11 mouse cellular contexts compared by ENCODE assay signal in the genomic region with DNA sequence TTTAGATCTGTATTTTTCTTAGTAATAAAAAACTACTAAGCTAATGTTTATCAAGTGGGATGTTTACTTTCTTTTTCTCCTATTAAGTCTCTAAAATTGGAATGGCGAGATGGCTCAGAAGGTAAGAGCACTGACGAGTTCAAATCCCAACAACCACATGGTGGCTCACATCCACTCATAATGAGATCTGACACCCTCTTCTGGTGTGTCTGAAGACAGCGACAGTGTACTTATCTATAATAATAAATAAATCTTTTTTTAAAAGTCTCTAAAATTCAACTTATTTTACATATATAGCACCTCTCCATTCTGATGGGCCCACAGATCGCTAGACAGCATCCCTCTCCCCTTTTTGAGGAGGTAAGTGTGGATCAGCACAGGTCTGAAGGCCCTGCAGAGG. TPM values are rescaled to one million over a fixed set of nuclear protein-coding genes. Genes with fewer than 3 reads are reported as not detected.
DNase-seq lines count a peak whose midpoint lies in the region; ATAC-seq and TF ChIP-seq lines count a peak whose summit lies in the region.
"Had no signal": no experiment of that assay in that cellular context is flagged by ENCODE, and none has a peak within 500 bp of the region (broad histone marks: within the 10 kb centered on the region; RNA-seq: fewer than 3 reads in every experiment).

No protein-coding gene starts in this region.

- peak overlapping the region; percentile 86 for H3K9ac ChIP-seq in heart, embryonic 12.5 days
- H3K9ac ChIP-seq in CH12.LX (ENCODE audit: insufficient read depth, low read depth): peak overlapping the region; percentile 67
- H3K9ac ChIP-seq in forebrain, postnatal 0 days: no peak overlapping the region
- H3K9ac ChIP-seq in liver, embryonic 15.5 days: no peak overlapping the region

- no peaks in the 10 kb centered on the region for H3K9me3 ChIP-seq in heart, embryonic 12.5 days (replicated peaks)
- no peaks in the 10 kb centered on the region for H3K9me3 ChIP-seq in CH12.LX (replicated peaks; ENCODE audit: low read length)
- no peaks in the 10 kb centered on the region for H3K9me3 ChIP-seq in forebrain, postnatal 0 days (ENCODE audit: low read length)
- H3K9me3 ChIP-seq in liver, embryonic 15.5 days (replicated peaks): no peaks in the 10 kb centered on the region

- TF ChIP-seq POLR2A in CH12.LX (IDR thresholded peaks at IDR 0.05; ENCODE audit: low read depth, low read length): no peak

- peak in 1 of 2 experiments; percentile 57; a peak in 2 of 4 replicates for TF ChIP-seq CTCF in CH12.LX (conservative IDR thresholded peaks at IDR 0.05 in 1 of 2, IDR thresholded peaks at IDR 0.05 in 1 of 2; ENCODE audit: low read depth in 2 of 2, low read length in 2 of 2)
- TF ChIP-seq CTCF in forebrain, postnatal 0 days (IDR thresholded peaks at IDR 0.05; ENCODE audit: low read depth): peak; percentile 21; the same call in 1 of the 2 replicates

- dilution Hi-C loops in CH12.LX (cut with MboI; ENCODE audit: extremely low pct_ligation_motif_present, extremely low pct_unique_long_range_greater_than_20kb, low sequenced_read_pairs): no loop called here

- in situ Hi-C loops in CH12.LX (cut with MboI; ENCODE audit: low pct_ligation_motif_present, low pct_unique_long_range_greater_than_20kb, low sequenced_read_pairs): no loop called here

- H3K27me3 ChIP-seq in heart, embryonic 12.5 days (replicated peaks): no peaks in the 10 kb centered on the region
- no peaks in the 10 kb centered on the region for H3K27me3 ChIP-seq in CH12.LX (replicated peaks)
- H3K27me3 ChIP-seq in forebrain, postnatal 0 days (ENCODE audit: insufficient read depth, low read length): no peaks in the 10 kb centered on the region
- no peaks in the 10 kb centered on the region for H3K27me3 ChIP-seq in liver, embryonic 15.5 days

- no peak overlapping the region for H3K27ac ChIP-seq in heart, embryonic 12.5 days (ENCODE audit: poor library complexity, severe bottlenecking)
- peak overlapping the region; percentile 41; the same call in 1 of the 2 replicates for H3K27ac ChIP-seq in CH12.LX (ENCODE audit: insufficient read depth, low read depth)
- no peak overlapping the region for H3K27ac ChIP-seq in forebrain, postnatal 0 days (ENCODE audit: low read depth, low read length)
- no peak overlapping the region for H3K27ac ChIP-seq in liver, embryonic 15.5 days (replicated peaks)

- peak overlapping the region; percentile 77 for H3K4me3 ChIP-seq in heart, embryonic 12.5 days
- peak overlapping the region in 2 of 3 experiments; percentile 47 to 52 for H3K4me3 ChIP-seq in CH12.LX (replicated peaks in 1 of 3; ENCODE audit: low read depth in 2 of 3, low read length in 2 of 3, poor library complexity in 1 of 3)
- no peak overlapping the region for H3K4me3 ChIP-seq in forebrain, postnatal 0 days (ENCODE audit: low read depth, low read length)
- peak overlapping the region; percentile 77 for H3K4me3 ChIP-seq in liver, embryonic 15.5 days (replicated peaks)

- no peak for DNase-seq in heart, adult 9 months (ENCODE audit: low spot score in 2 of 2)
- no peak for DNase-seq in CH12.LX (ENCODE audit: extremely low read depth)
- no peak for DNase-seq in forebrain, postnatal 0 days
- no peak for DNase-seq in gastrocnemius, postnatal 25 days
- no peak for DNase-seq in cerebellum, adult 9-11 months
- DNase-seq: gastrocnemius, adult 2 months; thymus, postnatal 14 days had no signal

- peaks cover 14% of the 10 kb centered on the region for H3K36me3 ChIP-seq in heart, embryonic 12.5 days
- peaks cover 5 to 24% of the 10 kb centered on the region in 2 experiments for H3K36me3 ChIP-seq in CH12.LX (replicated peaks in 1 of 2; ENCODE audit: control insufficient read depth in 1 of 2, insufficient read depth in 1 of 2, low read length in 1 of 2)
- peaks cover 9% of the 10 kb centered on the region; the same call in 1 of the 2 replicates for H3K36me3 ChIP-seq in forebrain, postnatal 0 days (ENCODE audit: insufficient read depth)
- peaks cover 4% of the 10 kb centered on the region; the same call in 1 of the 2 replicates for H3K36me3 ChIP-seq in liver, embryonic 15.5 days (replicated peaks)

- TF ChIP-seq RAD21 in CH12.LX (IDR thresholded peaks at IDR 0.05; ENCODE audit: low read depth, low read length): peak; percentile 16

- peak overlapping the region; percentile 95 for H3K4me2 ChIP-seq in heart, embryonic 12.5 days
- peak overlapping the region; percentile 92 for H3K4me2 ChIP-seq in CH12.LX (ENCODE audit: insufficient read depth, low read depth, poor library complexity, severe bottlenecking)
- peak overlapping the region; percentile 89 for H3K4me2 ChIP-seq in forebrain, postnatal 0 days (ENCODE audit: low read depth)
- H3K4me2 ChIP-seq in liver, embryonic 15.5 days: peak overlapping the region; percentile 96

- TF ChIP-seq EP300 in CH12.LX (IDR thresholded peaks at IDR 0.05; ENCODE audit: low read length): no peak

- peaks cover 21% of the 10 kb centered on the region for H3K4me1 ChIP-seq in heart, embryonic 12.5 days (replicated peaks)
- peaks cover 11 to 58% of the 10 kb centered on the region in 2 experiments for H3K4me1 ChIP-seq in CH12.LX (ENCODE audit: control insufficient read depth in 1 of 2, insufficient read depth in 2 of 2)
- peaks cover 15% of the 10 kb centered on the region for H3K4me1 ChIP-seq in forebrain, postnatal 0 days (ENCODE audit: insufficient read depth)
- peaks cover 34% of the 10 kb centered on the region for H3K4me1 ChIP-seq in liver, embryonic 15.5 days (replicated peaks)

- WGBS in heart, embryonic 12.5 days: 60% methylated on average over 4 of the region's 4 CpGs
- 46% methylated on average over 4 of the region's 4 CpGs for WGBS in forebrain, postnatal 0 days
- WGBS in liver, embryonic 15.5 days (ENCODE audit: insufficient replicate concordance): 52% methylated on average over 4 of the region's 4 CpGs

- ATAC-seq in heart, embryonic 12.5 days (ENCODE audit: insufficient number of reproducible peaks, low FRiP score): no peak
- no peak for ATAC-seq in forebrain, postnatal 0 days
- no peak for ATAC-seq in liver, embryonic 15.5 days (ENCODE audit: insufficient read depth)
- no peak for ATAC-seq in megakaryocyte-erythroid progenitor cell, adult 5-6 weeks (replicated peaks; ENCODE audit: low FRiP score, low TSS enrichment, poor library complexity, severe bottlenecking)

- no peaks in the 10 kb centered on the region for H3K79me2 ChIP-seq in CH12.LX (replicated peaks; ENCODE audit: control insufficient read depth, extremely low read depth, insufficient read depth, poor library complexity, severe bottlenecking)

RNA-seq across cellular contexts. Expression of a gene that starts 1.1 kb away (rescaled TPM):
- polyA plus RNA-seq in heart, embryonic 12.5 days (2016; fragmentation: Nextera tagmentation; extraction: Ambion mirVana): 12.7 and 13.5 TPM in 2 replicates
- 19.8 and 25.6 TPM in 2 replicates for total RNA-seq in CH12.LX (2012; rRNA removed)
- 13.2 and 16.4 TPM in 2 replicates for total RNA-seq in CH12.LX (2014; rRNA removed)
- polyA plus RNA-seq in CH12.LX (2012; ENCODE audit: insufficient read length, low read depth): 23.5 and 25.6 TPM in 2 replicates
- 8.8 and 12.8 TPM in 2 replicates for total RNA-seq in forebrain, postnatal 0 days (2014; rRNA removed)
- polyA plus RNA-seq in forebrain, postnatal 0 days (2015; fragmentation: Nextera tagmentation; extraction: Ambion mirVana): 6.0 and 8.4 TPM in 2 replicates
- 8.2 and 8.8 TPM in 2 replicates for polyA plus RNA-seq in liver, embryonic 15.5 days (2015; fragmentation: Nextera tagmentation; extraction: Ambion mirVana)
- 1 to 10 TPM; 1.3 to 1.8 TPM for total RNA-seq in gastrocnemius, postnatal 25 days (2021)
- total RNA-seq in megakaryocyte-erythroid progenitor cell, adult 5-6 weeks (2014; fragmentation: Nextera tagmentation): 21.7 and 31.5 TPM in 2 replicates
- total RNA-seq in megakaryocyte-erythroid progenitor cell, adult 5-6 weeks (2017): 3.8 and 8.2 TPM in 2 replicates

RNA-seq across cellular contexts. Expression of a gene that starts 1.2 kb away (rescaled TPM):
- 45.1 and 45.8 TPM in 2 replicates for polyA plus RNA-seq in heart, embryonic 12.5 days (2016; fragmentation: Nextera tagmentation; extraction: Ambion mirVana)
- 64.2 and 67.0 TPM in 2 replicates for total RNA-seq in CH12.LX (2012; rRNA removed)
- 10.1 and 15.7 TPM in 2 replicates for total RNA-seq in CH12.LX (2014; rRNA removed)
- 36.0 and 38.8 TPM in 2 replicates for polyA plus RNA-seq in CH12.LX (2012; ENCODE audit: insufficient read length, low read depth)
- total RNA-seq in forebrain, postnatal 0 days (2014; rRNA removed): 15.3 and 31.8 TPM in 2 replicates
- 137 and 157 TPM in 2 replicates for polyA plus RNA-seq in forebrain, postnatal 0 days (2015; fragmentation: Nextera tagmentation; extraction: Ambion mirVana)
- polyA plus RNA-seq in liver, embryonic 15.5 days (2015; fragmentation: Nextera tagmentation; extraction: Ambion mirVana): 24.2 and 33.1 TPM in 2 replicates
- total RNA-seq in gastrocnemius, postnatal 25 days (2021): 10 to 100 TPM; 37.9 to 40.3 TPM
- total RNA-seq in megakaryocyte-erythroid progenitor cell, adult 5-6 weeks (2014; fragmentation: Nextera tagmentation): 24.4 and 27.7 TPM in 2 replicates
- total RNA-seq in megakaryocyte-erythroid progenitor cell, adult 5-6 weeks (2017): 10.2 and 19.6 TPM in 2 replicates

RNA-seq across cellular contexts. Expression of a gene that starts 12.3 kb away (rescaled TPM):
- polyA plus RNA-seq in heart, embryonic 12.5 days (2016; fragmentation: Nextera tagmentation; extraction: Ambion mirVana): not detected in 2 replicates
- total RNA-seq in CH12.LX (2012; rRNA removed) (not detected in 2 replicates), CH12.LX (2014; rRNA removed) (not detected in 2 replicates)
- not detected in 2 replicates for polyA plus RNA-seq in CH12.LX (2012; ENCODE audit: insufficient read length, low read depth)
- not detected in 2 replicates for total RNA-seq in forebrain, postnatal 0 days (2014; rRNA removed)
- polyA plus RNA-seq in forebrain, postnatal 0 days (2015; fragmentation: Nextera tagmentation; extraction: Ambion mirVana): not detected in 2 replicates
- polyA plus RNA-seq in liver, embryonic 15.5 days (2015; fragmentation: Nextera tagmentation; extraction: Ambion mirVana): not detected in 2 replicates
- total RNA-seq in gastrocnemius, postnatal 25 days (2021): not detected
- total RNA-seq in megakaryocyte-erythroid progenitor cell, adult 5-6 weeks (2014; fragmentation: Nextera tagmentation): not detected in 2 replicates
- not detected in 2 replicates for total RNA-seq in megakaryocyte-erythroid progenitor cell, adult 5-6 weeks (2017)
- total RNA-seq: gastrocnemius, adult 2 months; left cerebral cortex, adult 18-20 months had no signal

RNA-seq across cellular contexts. Expression of a gene that starts 33.5 kb away (rescaled TPM):
- 209 and 232 TPM in 2 replicates for polyA plus RNA-seq in heart, embryonic 12.5 days (2016; fragmentation: Nextera tagmentation; extraction: Ambion mirVana)
- total RNA-seq in CH12.LX (2012; rRNA removed) (524 and 653 TPM in 2 replicates), CH12.LX (2014; rRNA removed) (453 and 516 TPM in 2 replicates)
- 543 and 561 TPM in 2 replicates for polyA plus RNA-seq in CH12.LX (2012; ENCODE audit: insufficient read length, low read depth)
- total RNA-seq in forebrain, postnatal 0 days (2014; rRNA removed): 132 and 163 TPM in 2 replicates
- polyA plus RNA-seq in forebrain, postnatal 0 days (2015; fragmentation: Nextera tagmentation; extraction: Ambion mirVana): 226 and 260 TPM in 2 replicates
- 187 and 214 TPM in 2 replicates for polyA plus RNA-seq in liver, embryonic 15.5 days (2015; fragmentation: Nextera tagmentation; extraction: Ambion mirVana)
- total RNA-seq in gastrocnemius, postnatal 25 days (2021): 10 to 100 TPM; 35.7 to 36.9 TPM
- 228 and 254 TPM in 2 replicates for total RNA-seq in megakaryocyte-erythroid progenitor cell, adult 5-6 weeks (2014; fragmentation: Nextera tagmentation)
- total RNA-seq in megakaryocyte-erythroid progenitor cell, adult 5-6 weeks (2017): 55.1 and 106 TPM in 2 replicates

RNA-seq across cellular contexts. Expression of a gene that starts 42.4 kb away (rescaled TPM):
- 36.9 and 38.9 TPM in 2 replicates for polyA plus RNA-seq in heart, embryonic 12.5 days (2016; fragmentation: Nextera tagmentation; extraction: Ambion mirVana)
- total RNA-seq in CH12.LX (2012; rRNA removed) (50.0 and 53.7 TPM in 2 replicates), CH12.LX (2014; rRNA removed) (46.0 and 54.2 TPM in 2 replicates)
- polyA plus RNA-seq in CH12.LX (2012; ENCODE audit: insufficient read length, low read depth): 57.6 and 67.3 TPM in 2 replicates
- total RNA-seq in forebrain, postnatal 0 days (2014; rRNA removed): 11.5 and 14.9 TPM in 2 replicates
- 6.1 and 6.5 TPM in 2 replicates for polyA plus RNA-seq in forebrain, postnatal 0 days (2015; fragmentation: Nextera tagmentation; extraction: Ambion mirVana)
- 45.9 and 46.0 TPM in 2 replicates for polyA plus RNA-seq in liver, embryonic 15.5 days (2015; fragmentation: Nextera tagmentation; extraction: Ambion mirVana)
- total RNA-seq in gastrocnemius, postnatal 25 days (2021): 1 to 10 TPM in 1 of 2 experiments, under 1 TPM in 1; 0.82 to 1.1 TPM
- 133 and 150 TPM in 2 replicates for total RNA-seq in megakaryocyte-erythroid progenitor cell, adult 5-6 weeks (2014; fragmentation: Nextera tagmentation)
- total RNA-seq in megakaryocyte-erythroid progenitor cell, adult 5-6 weeks (2017): 34.5 and 70.6 TPM in 2 replicates

Comparison
In these comparisons a context has a peak if more than half of its experiments do, and no peak if none do; other contexts are left out.
1. H3K9ac ChIP-seq: peak in heart, embryonic 12.5 days (single experiment) and CH12.LX (single experiment); none in forebrain, postnatal 0 days (single experiment) and liver, embryonic 15.5 days (single experiment).
2. Peak in every context shown above with its lines, with median percentiles within 50 percentile points of each other: H3K4me2 ChIP-seq.